Mouse (Mus musculus) cerebellum, adult 11 months (tissue): Measurements from ENCODE around the gene Amt.
A peak's percentile ranks its signal among the peaks of the same experiment; 100 is the strongest.

Source experiments
- DNase-seq: peaks from one replicate; pipeline ENCODE4 v3.0.0; 2022

The Amt gene

GRCm38 (mm10) chr9:108340258-108341138, 43.8 kb downstream of the Amt start:
- no peak for DNase-seq

GRCm38 (mm10) chr9:108341139-108341475, 44.5 kb downstream of the Amt start:
- no peak for DNase-seq

DNA sequence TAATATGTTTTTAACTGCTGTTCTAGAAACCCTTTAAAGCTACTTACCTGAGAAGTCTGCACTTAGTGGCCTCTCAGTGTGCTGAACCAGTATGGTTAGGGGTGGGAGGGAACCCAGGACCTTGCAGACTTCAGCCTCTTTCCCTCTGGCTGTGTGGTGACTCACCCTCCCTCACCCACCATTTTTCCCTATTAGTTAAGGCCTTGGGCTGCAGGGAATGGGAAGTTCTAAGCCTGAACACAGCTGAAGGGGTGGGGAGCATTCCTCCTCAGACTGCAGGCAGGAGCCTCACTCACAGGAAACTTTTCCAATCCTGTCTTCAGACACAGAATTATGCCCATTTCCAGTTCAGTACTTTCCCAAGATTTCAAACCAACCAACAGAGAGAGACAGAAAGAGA, 45.1 kb downstream of the Amt start:
- no peak for DNase-seq

DNA sequence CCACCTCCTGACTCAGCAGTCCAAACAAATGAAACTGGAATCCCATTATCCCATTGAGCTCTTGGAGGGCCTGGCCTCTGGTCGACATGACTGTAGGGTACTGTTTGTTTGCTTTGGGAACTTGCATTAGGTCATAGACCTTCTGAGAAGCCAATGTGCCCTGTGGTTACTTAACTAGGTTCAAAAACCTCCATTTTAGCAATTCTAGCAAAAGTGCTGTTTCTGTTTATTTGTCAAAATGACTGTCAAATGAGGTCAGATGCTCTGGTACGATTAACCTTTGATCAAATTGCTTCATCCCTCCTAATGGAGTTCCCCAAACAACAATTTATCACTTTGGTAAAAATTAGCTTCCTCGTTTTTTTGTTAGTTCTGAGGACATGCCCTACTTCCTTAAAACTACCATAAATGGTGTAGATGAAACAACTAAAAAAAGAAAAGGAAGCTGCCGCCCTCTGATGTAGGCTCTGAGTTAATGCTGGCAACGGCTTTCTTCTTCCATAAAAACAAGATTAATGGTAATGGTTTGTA, 45.7 kb downstream of the Amt start:
- no peak for DNase-seq

GRCm38 (mm10) chr9:108343331-108343730, 46.7 kb downstream of the Amt start:
- DNase-seq: no peak

- no peak for DNase-seq
Observed at GRCm38 (mm10) chr9:108343835-108344234, 47.2 kb downstream of the Amt start.

- no peak for DNase-seq
Observed at GRCm38 (mm10) chr9:108344471-108344870, 47.8 kb downstream of the Amt start.

GRCm38 (mm10) chr9:108347024-108347423, 50.4 kb downstream of the Amt start:
- no peak for DNase-seq

DNA sequence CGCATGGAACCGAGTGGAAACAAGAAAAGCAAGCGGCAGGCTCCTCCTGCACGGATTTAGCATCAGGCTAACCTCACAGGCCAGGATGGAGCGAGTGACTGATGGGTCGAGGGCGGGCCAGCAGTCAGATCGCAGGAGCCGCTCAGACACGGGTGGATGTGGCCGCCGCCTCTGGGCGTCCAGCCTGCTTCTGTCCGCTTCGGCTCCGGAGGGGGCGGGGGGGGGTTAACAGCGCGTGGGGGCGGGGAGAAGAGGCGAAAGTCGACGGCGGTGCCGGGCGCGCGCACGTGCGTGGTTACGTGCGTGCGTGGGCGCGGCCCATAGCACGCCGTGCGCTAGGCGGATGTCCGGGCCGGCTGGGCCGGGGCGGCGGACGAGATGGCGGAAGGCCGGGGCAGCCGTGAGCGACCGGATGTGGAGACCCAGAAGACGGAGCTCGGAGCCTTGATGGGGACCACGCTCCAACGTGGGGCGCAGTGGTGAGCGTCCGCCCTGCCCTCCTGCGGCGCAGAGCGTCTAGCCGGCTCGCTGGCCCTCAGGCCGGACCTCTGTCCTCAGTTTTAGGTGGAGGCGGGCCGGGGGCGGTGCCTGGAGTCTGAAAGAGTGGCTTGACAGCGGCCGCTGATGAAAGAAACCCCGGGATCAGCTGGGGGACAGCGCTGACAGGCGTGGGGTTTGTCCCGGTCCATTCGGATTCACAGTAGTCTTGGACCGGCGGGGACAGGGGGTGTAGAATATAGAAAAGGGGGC, 51.1 kb downstream of the Amt start, which contains the start of gene Usp4:
TSS of gene Usp4 (plus strand) at position 314 of the 750 bp plus-strand sequence.
- DNase-seq: peak; percentile 86

- DNase-seq: no peak
Observed at GRCm38 (mm10) chr9:108348290-108348680, 51.6 kb downstream of the Amt start.

DNA sequence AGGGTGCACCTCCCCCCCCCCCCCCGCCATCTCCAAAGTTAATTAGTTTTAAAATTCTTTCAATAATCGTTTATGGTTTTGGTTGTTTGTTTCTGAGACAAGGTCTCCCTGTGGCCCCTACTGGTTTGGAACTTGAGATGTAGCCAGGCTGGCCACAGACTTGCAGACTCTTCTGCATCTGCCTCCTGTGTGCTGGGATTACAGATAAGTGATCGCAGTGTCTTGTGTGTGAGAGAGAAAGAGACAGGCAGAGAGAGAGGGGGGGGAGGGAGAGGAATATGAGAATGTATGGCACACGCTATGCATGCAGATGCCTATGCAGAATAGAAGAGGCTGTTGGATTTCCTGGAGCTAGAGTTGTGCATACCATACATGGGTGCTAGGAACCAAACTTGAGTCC, 53.1 kb downstream of the Amt start:
- DNase-seq: no peak
